Mouse (Mus musculus): ENCODE data around the gene Sub1. TPM values are rescaled to one million over a fixed set of nuclear protein-coding genes. Genes with fewer than 3 reads are reported as not detected.

Sub1 gene
- total RNA-seq, 2 experiments from 2014 or later, result 370 to 614 TPM

DNA sequence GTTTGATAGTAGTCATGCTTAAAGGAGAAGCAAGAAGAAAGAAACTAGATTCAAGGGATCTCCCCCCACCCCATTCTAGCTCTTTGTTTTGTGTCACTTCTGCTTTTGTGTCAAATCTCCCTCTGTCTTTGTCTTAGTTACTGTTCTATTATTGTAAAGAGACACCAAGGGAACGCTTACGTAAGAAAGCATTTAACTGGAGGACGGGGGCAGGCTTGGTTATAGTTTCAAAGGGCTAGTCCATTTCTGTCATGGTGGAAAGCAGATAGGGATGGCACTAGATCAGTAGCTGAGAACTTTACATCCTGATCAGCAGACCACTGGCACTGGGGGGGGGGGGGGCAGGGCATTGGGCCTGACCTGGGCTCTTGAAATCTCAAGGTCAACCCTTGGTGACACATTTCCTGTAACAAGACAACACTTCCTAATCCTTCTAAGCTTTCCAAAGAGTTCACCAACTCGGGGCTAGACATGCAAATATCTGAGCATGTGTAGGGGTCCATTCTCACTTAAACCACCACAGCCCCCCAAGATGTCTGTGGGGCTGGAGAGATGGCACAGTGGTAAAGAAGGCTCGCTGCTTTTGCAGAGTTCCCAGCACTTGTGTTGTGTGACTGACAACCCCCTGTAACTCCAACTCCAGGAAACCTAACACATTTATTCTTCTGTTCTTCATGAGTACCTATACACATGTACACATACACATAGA, 17.6 kb upstream of the Sub1 start:
- no peak for ATAC-seq (replicated peaks; ENCODE audit: low FRiP score, low TSS enrichment, poor library complexity, severe bottlenecking)

GRCm38 (mm10) chr15:12013532-12014196, 16.9 kb upstream of the Sub1 start:
- ATAC-seq (replicated peaks; ENCODE audit: low FRiP score, low TSS enrichment, poor library complexity, severe bottlenecking), result no peak

DNA sequence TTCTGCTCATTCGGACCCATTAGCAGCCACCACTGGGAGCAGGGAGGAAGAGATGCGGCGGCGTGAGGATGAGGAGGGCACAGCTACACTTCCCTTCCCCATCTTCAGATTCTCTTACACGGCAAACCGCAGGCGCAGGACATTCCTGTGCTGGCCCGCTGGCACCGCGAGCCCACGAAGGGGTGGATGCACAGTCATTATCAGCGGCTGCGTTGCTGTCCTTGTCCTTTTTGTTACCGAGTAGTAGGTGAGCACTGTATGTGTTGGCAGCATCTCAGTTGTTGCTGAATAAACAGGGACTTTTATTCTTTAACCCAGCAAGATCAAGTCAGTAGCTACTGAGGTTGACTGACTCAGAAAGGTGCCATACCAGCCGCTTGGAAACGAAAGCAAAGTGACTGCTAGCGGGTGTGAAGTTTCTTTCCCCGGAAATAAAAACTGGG, 13.8 kb upstream of the Sub1 start:
- peak; percentile 62 for ATAC-seq (replicated peaks; ENCODE audit: low FRiP score, low TSS enrichment, poor library complexity, severe bottlenecking)

- ATAC-seq (replicated peaks; ENCODE audit: low FRiP score, low TSS enrichment, poor library complexity, severe bottlenecking), result peak; percentile 54
Measured at GRCm38 (mm10) chr15:12009712-12010601, 13.2 kb upstream of the Sub1 start.

GRCm38 (mm10) chr15:12008894-12009293, 12.1 kb upstream of the Sub1 start:
- no peak for ATAC-seq (replicated peaks; ENCODE audit: low FRiP score, low TSS enrichment, poor library complexity, severe bottlenecking)

DNA sequence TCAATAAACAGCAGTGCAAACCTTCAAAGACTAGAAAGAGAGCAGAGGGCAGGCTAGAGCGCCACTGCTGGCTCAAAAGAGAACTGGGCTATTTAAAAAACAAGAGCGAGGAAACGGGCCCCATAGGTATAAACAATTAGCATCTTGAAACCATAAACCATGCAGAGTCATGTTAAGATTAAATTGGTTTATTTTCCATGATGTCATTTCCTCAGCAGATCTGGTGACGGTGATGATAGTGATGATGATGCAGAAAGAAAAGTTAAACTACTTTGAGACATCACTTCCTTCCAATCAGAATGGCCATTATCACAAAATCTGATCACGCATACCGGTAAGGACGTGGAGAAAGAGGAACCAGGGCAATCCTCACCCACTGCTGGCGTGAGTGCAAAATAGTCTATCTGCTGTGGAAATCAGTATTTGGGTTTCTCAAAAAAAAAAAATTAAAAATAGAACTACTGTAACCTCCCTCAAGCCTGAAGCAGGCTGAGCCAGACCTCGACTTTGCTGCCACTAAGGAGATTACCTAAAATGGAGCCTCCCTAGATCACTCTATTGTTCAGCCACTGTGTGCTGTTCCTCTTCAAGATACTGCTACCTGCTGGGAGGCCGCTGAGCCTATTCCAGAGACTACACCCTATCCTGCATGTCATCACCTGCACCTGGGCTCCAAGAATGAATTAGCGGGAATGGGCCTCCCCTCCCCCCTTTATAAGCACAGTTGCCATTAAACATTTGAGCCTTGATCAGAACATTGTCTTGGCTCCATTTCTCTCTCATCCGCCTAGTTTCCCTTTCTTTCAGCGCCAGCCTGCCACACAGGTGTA, 11.4 kb upstream of the Sub1 start:
- peak; percentile 59 for ATAC-seq (replicated peaks; ENCODE audit: low FRiP score, low TSS enrichment, poor library complexity, severe bottlenecking)

GRCm38 (mm10) chr15:12007421-12007820, 10.6 kb upstream of the Sub1 start:
- ATAC-seq (replicated peaks; ENCODE audit: low FRiP score, low TSS enrichment, poor library complexity, severe bottlenecking), result no peak

DNA sequence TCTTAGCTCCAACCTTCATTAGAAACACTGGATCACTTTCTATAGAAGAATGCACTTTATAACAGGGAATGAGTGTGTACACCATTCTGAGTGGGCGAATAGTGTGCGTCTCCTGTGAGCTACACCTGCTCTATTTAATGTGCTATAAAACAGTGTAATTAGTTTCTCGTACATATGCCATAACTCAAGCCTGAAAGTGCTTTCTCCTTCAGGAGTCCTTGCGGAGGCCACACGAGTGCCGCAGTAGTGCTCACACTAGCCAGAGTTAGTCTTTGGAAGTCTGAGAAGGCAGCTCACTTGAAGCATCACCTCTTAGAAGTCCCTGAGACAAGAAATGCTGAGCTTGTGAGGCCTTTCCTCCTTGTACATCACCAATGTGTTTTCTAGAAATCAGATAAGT, 9.4 kb upstream of the Sub1 start:
- ATAC-seq (replicated peaks; ENCODE audit: low FRiP score, low TSS enrichment, poor library complexity, severe bottlenecking), result no peak

GRCm38 (mm10) chr15:11995815-11996201, 975 bp downstream of the Sub1 start:
- peak; percentile 99 for ATAC-seq (replicated peaks; ENCODE audit: low FRiP score, low TSS enrichment, poor library complexity, severe bottlenecking)

- ATAC-seq (replicated peaks; ENCODE audit: low FRiP score, low TSS enrichment, poor library complexity, severe bottlenecking), result peak; percentile 74
Measured at GRCm38 (mm10) chr15:11994921-11995814, 1.6 kb downstream of the Sub1 start.

DNA sequence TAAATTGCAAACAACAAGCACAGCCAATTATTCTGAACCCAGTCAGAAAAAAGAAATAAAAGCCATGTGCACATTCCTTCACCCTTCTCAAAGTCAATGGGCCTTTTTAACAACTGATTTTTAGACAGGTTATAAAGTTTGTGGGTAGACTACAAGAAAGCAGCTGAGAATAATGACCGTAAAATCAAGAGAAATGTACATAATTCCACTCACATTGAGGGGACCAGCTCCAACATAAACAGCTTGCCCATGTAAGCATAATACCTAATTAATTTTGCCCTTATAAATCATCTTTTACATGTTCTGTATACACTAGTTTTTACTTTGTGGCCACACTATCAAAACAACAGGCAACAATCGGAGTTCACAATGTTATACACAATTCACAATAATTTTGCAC, 2.8 kb downstream of the Sub1 start:
- no peak for ATAC-seq (replicated peaks; ENCODE audit: low FRiP score, low TSS enrichment, poor library complexity, severe bottlenecking)

DNA sequence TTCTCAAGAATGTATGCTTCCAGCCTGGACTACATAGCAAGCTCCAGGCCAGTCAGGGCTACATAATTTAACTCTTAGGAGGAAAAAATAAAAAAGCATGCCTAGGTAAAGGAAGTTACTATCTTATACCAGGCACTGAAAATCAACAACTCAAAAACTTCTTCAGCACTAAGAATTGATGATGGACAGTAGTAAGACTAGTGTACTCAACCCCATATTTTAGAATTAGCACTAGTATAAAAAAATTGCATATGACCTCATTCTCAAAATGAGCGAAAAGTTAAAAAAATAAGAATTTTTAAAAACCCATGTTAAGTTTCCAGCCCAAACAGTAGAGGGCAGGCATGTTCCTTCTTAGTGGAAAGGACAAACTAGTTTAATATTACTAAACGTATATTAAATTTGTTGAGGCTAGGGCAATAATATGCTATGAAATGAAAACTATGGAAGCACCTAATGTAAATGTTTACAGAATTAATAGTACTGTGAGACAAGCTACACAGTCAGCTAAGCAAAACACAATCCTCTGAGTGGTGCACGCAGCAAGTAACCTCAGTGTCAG, 5.2 kb downstream of the Sub1 start:
- ATAC-seq (replicated peaks; ENCODE audit: low FRiP score, low TSS enrichment, poor library complexity, severe bottlenecking), result no peak

DNA sequence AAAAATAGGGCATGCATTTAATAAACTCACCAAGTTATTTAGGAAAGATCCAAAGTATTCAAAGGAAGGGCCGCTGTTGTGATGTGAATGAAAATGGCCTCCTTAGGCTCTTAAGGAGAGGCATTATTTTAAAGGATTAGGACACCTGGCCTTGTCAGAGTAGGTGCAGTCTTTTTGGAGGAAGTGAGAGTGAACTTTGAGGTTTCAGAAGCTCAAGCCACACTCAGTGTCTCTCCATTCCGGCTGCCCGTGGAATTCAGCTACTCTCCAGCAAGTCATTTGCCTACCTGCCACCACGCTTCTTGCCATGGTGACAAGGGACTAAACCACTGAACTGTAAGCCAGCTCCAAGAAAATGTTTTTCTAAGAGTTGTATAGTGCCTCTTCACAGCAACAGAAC, 8.2 kb downstream of the Sub1 start:
- ATAC-seq (replicated peaks; ENCODE audit: low FRiP score, low TSS enrichment, poor library complexity, severe bottlenecking), result no peak

GRCm38 (mm10) chr15:11987892-11988291, 8.9 kb downstream of the Sub1 start:
- no peak for ATAC-seq (replicated peaks; ENCODE audit: low FRiP score, low TSS enrichment, poor library complexity, severe bottlenecking)

GRCm38 (mm10) chr15:11981985-11982384, 14.8 kb downstream of the Sub1 start:
- no peak for ATAC-seq (replicated peaks; ENCODE audit: low FRiP score, low TSS enrichment, poor library complexity, severe bottlenecking)

- ATAC-seq (replicated peaks; ENCODE audit: low FRiP score, low TSS enrichment, poor library complexity, severe bottlenecking), result no peak
Measured at GRCm38 (mm10) chr15:11981501-11981900, 15.3 kb downstream of the Sub1 start.

DNA sequence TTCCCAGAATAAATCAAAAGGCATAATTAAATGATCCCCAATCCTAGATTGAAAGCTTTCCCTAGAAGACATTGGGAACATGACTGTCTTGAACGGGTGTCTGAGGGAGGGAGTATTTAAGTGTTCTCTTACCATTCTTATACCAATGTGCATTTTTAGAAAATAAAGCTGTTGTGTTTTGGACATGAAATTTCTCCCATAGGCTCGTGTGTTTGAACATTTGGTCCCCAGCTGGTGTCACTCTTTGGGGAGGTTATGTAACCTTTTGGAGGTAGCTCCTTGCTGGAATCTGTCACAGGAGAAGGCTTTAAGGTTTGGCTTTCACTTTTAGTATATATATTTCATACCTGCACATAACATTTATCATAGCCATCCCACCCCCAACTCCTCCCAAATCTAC, 18.6 kb downstream of the Sub1 start:
- ATAC-seq (replicated peaks; ENCODE audit: low FRiP score, low TSS enrichment, poor library complexity, severe bottlenecking), result no peak

DNA sequence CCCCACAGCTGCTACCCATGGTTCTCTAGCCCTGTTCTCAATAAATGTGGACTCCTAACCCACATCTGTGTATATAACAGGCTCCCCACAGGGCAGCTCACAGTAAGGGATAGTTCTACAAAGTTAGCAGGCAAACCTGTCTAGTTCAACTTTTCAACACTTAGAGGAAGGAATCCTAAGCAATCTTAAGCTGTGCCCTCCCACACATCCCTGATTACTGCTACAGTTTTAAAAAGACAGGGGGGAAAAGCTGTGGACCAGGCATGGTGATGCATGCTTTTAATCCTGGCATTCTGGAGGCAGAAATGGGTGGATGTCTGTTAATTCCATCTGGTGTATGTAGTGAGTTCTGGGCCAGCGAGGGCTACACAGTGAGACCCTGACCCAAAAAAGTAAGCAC, 19.7 kb downstream of the Sub1 start:
- no peak for ATAC-seq (replicated peaks; ENCODE audit: low FRiP score, low TSS enrichment, poor library complexity, severe bottlenecking)
